Mouse (Mus musculus) limb, embryonic 14.5 days (tissue): Measurements from ENCODE around the gene Tnni1. TPM values are rescaled to one million over a fixed set of nuclear protein-coding genes. Genes with fewer than 3 reads are reported as not detected.

ENCODE experiments used
- ATAC-seq: fragments of 200-750 bp; cut with Nextera tagmentation; 2 replicates; pipeline ENCODE4 v1.8.0; 2017; ENCODE audit warnings: low read depth, moderate number of reproducible peaks, moderate TSS enrichment; ENCODE audit not compliant: low FRiP score
- DNase-seq: peaks from one replicate; pipeline ENCODE4 v3.0.0-alpha.2; 2015; ENCODE audit warnings: low spot score
- H3K27ac ChIP-seq: fragments of 300-500 bp; sonication (generic); replicated peaks from 2 replicates; pipeline ENCODE4 v1.5.1; 2014; ENCODE audit warnings: low read depth, mild to moderate bottlenecking, low read length, moderate library complexity, mixed read lengths
- H3K27me3 ChIP-seq: fragments of 300-500 bp; sonication (generic); 2 replicates; pipeline ENCODE4 v1.6.1; 2014; ENCODE audit warnings: low read length, mixed read lengths; ENCODE audit not compliant: control insufficient read depth, insufficient read depth
- H3K36me3 ChIP-seq: fragments of 300-500 bp; sonication (generic); 2 replicates; pipeline ENCODE4 v1.6.1; 2014; ENCODE audit warnings: mild to moderate bottlenecking, low read length, moderate library complexity, mixed read lengths; ENCODE audit not compliant: control insufficient read depth, insufficient read depth
- H3K4me1 ChIP-seq: fragments of 300-500 bp; sonication (generic); 2 replicates; pipeline ENCODE4 v1.6.1; 2014; ENCODE audit warnings: antibody characterized with exemption, low read length, mixed read lengths; ENCODE audit not compliant: control insufficient read depth, insufficient read depth
- H3K4me2 ChIP-seq: fragments of 300-500 bp; sonication (generic); replicated peaks from 2 replicates; pipeline ENCODE4 v1.6.1; 2014; ENCODE audit warnings: low read depth, mild to moderate bottlenecking, low read length, moderate library complexity; ENCODE audit not compliant: severe bottlenecking
- H3K4me3 ChIP-seq: fragments of 300-500 bp; sonication (generic); replicated peaks from 2 replicates; pipeline ENCODE4 v1.5.1; 2014; ENCODE audit warnings: low read length
- H3K9ac ChIP-seq: fragments of 300-500 bp; sonication (generic); 2 replicates; pipeline ENCODE4 v1.6.1; 2014; ENCODE audit warnings: mild to moderate bottlenecking, low read depth, low read length, moderate library complexity; ENCODE audit not compliant: severe bottlenecking
- H3K9me3 ChIP-seq: fragments of 300-500 bp; sonication (generic); 2 replicates; pipeline ENCODE4 v1.6.1; 2016; ENCODE audit warnings: low read length; ENCODE audit not compliant: control insufficient read depth
- POLR2A ChIP-seq: fragments of 200-500 bp; IDR thresholded peaks from 2 replicates; pipeline ENCODE4 v1.8.0; 2012; ENCODE audit warnings: inconsistent platforms, mild to moderate bottlenecking, moderate library complexity, borderline replicate concordance; ENCODE audit not compliant: insufficient read depth, insufficient read length; ENCODE audit errors: extremely low read depth
- WGBS: fragments of 180-500 bp; shearing (Covaris S2); extraction: QIAGEN DNeasy Blood & Tissue Kit; methylation state at CpG from one replicate; pipeline ENCODE4 v1.1.7; 2014; 5-methylcytosine and 5-hydroxymethylcytosine counted together
- polyA plus RNA-seq, 2 experiments: library from polyadenylated mRNA; depleted of rRNA in 1 of 2; stranded (reverse) in 1 of 2; unstranded in 1 of 2; fragments of >200 nt; fragmentation: Nextera tagmentation in 1 of 2; extraction: Ambion mirVana in 1 of 2; gene quantifications; 2 replicates each; pipeline versions ENCODE4 v1.2.1 to v1.2.3; 2012 to 2014

Gene Tnni1
- polyA plus RNA-seq, 2 experiments, result 357 to 419 TPM

DNA sequence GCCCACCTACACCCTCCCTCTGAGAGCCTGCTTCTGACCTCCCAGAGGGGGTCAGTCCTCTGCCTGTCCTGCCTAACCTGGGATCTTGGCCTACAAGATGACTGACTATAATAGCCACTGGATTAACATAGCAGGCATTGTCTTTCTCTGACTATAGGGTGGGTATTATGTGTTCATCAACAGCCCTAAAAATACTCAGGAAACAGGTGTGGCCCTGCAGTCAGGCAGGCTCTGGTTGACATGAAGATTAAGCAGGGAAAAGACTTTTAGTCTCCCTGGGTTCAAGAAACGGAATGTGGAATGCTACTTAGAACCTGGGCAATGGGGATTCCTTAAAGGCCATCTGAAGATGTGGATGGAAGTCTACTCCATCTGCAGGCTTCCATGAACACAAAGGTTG, 19.3 kb downstream of the Tnni1 start:
- TF ChIP-seq POLR2A, result no peak
- Histone ChIP-seq H3K27ac (no peak overlapping the region), H3K9me3 (no peaks in the 10 kb centered on the region), H3K9ac (no peak overlapping the region), H3K27me3 (no peaks in the 10 kb centered on the region), H3K4me1 (peaks cover 33% of the 10 kb centered on the region), H3K4me2 (no peak overlapping the region), H3K36me3 (no peaks in the 10 kb centered on the region), H3K4me3 (no peak overlapping the region)
- ATAC-seq (no peak), DNase-seq (no peak)
- WGBS, result 88% methylated on average over 1 of the region's 1 CpGs

DNA sequence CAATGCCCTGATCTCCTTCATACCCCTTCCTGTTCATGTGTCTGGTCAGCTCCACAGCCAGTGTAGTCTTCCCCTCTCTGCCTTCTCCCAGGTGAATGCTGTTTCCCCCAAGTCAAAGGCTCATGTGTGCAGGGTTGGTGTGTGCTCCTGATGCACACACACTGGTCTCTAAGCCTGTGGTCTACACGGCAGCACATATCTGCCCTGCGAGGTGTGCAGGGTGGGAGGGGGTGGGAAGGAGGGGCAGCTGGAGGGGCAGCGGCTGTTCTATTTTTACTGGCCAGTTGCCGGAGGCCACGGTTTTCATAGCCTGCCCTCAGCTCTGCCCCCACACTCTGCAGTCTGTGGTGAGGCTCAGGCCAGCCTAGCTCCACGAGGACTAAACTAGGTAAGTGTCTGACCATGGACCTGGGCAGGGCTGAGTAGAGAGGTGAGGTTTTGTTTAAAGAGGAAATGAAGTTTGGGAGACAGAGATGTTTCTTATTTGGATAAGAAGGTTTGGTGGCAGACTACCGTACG, 19.9 kb downstream of the Tnni1 start:
- H3K9me3 ChIP-seq, result no peaks in the 10 kb centered on the region
- no peak overlapping the region for H3K9ac ChIP-seq
- no peak for TF ChIP-seq POLR2A
- H3K27ac ChIP-seq, result no peak overlapping the region
- ATAC-seq, result peak; percentile 17; the same call in 1 of the 2 replicates
- no peaks in the 10 kb centered on the region for H3K36me3 ChIP-seq
- no peak overlapping the region for H3K4me2 ChIP-seq
- H3K4me3 ChIP-seq, result peak overlapping the region; percentile 14; the same call in 1 of the 2 replicates
- peaks cover 28% of the 10 kb centered on the region for H3K4me1 ChIP-seq
- no peaks in the 10 kb centered on the region for H3K27me3 ChIP-seq
- DNase-seq, result no peak
- 32% methylated on average over 8 of the region's 8 CpGs for whole genome bisulfite sequencing

DNA sequence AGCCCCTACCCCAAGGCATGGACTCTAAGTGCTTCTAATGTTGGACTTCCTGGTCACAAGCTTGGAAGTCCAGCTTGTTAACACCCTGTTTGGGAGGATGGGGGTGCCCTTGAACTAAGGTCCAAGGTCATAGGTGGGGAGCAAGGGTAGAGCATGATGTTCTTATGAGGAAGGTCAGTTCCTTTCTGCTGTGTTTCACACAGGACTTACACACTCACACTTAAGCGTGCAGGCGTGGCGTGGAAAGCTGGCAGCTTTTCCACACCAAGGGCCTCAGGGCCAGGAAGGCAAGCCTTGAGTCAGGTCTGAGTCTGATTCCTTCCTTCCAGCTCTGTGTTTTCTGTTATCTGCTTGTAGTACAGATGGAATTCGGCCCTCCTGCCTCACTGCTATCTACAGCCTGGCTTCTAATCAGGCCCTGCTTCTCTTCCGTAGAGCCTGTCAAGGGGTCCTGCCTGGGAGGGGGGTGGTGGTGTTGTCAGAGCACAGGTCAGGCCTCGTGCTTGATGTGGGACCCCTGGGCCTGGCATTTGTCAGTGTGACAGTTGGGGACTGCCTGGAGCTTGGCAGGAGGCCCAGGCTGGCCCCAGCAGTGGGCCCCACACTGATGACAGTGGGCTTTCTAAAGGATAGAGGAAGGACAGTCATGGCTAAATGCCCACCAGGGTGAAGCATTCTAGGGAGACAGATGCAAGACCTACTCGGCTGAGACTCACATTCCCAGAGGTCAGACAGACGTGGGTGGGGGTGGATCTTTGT, 21.1 kb downstream of the Tnni1 start:
- Histone ChIP-seq H3K4me3 (peak overlapping the region; percentile 14; the same call in 1 of the 2 replicates), H3K27me3 (no peaks in the 10 kb centered on the region), H3K9me3 (no peaks in the 10 kb centered on the region), H3K4me2 (no peak overlapping the region), H3K4me1 (peaks cover 22% of the 10 kb centered on the region), H3K36me3 (no peaks in the 10 kb centered on the region), H3K9ac (no peak overlapping the region; the same call in 1 of the 2 replicates), H3K27ac (no peak overlapping the region)
- no peak for TF ChIP-seq POLR2A
- 44% methylated on average over 8 of the region's 8 CpGs for WGBS
- ATAC-seq (peak; percentile 60), DNase-seq (peak; percentile 53)

DNA sequence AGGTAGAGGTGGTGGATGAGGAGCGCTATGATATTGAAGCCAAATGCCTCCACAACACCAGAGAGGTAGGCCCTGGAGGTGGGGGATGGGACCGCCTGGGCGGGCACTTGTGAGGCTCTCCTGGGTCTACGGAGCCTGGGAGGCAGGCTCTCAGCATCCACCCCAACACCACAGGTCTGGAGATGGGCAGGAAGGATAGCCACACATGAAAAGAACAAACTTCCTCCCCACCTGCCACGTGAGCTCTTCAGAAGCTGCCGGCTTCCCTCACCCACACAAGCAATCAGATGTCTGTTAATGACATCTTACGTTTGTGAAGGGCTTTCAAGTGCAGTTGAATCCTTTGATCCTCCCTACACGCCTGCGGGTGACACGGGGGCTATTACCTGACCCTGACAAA, 28.3 kb downstream of the Tnni1 start:
- Histone ChIP-seq H3K9ac (no peak overlapping the region), H3K4me2 (no peak overlapping the region), H3K9me3 (no peaks in the 10 kb centered on the region), H3K36me3 (no peaks in the 10 kb centered on the region), H3K27me3 (no peaks in the 10 kb centered on the region), H3K4me1 (no peaks in the 10 kb centered on the region), H3K27ac (no peak overlapping the region), H3K4me3 (no peak overlapping the region)
- 15% methylated on average over 10 of the region's 10 CpGs for WGBS
- no peak for TF ChIP-seq POLR2A
- DNase-seq (no peak), ATAC-seq (no peak)

DNA sequence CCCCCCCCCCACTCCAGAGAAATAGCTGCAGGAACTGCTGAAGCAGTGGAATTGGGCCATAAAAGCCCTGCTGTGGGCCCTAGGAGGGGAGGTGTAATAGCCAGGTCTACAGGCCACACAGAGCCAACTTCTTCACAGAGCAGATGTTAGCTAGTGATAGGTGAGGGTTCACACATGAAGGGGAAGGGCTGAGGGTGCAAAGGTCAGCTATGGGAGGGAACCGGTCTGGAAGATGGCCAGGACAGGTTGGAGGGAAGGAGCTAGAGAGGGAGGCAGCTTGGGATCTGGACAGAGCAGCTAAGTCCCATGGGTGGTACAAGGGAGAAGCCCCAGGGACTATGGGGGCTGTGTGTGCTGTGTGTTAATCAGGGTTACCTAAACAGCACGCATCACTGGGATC, 30.9 kb downstream of the Tnni1 start:
- no peak for TF ChIP-seq POLR2A
- ATAC-seq (no peak), DNase-seq (no peak)
- WGBS, result 26% methylated on average over 2 of the region's 2 CpGs
- Histone ChIP-seq H3K4me1 (no peaks in the 10 kb centered on the region), H3K27ac (no peak overlapping the region), H3K27me3 (no peaks in the 10 kb centered on the region), H3K9ac (no peak overlapping the region), H3K36me3 (no peaks in the 10 kb centered on the region), H3K4me2 (no peak overlapping the region), H3K9me3 (no peaks in the 10 kb centered on the region), H3K4me3 (no peak overlapping the region)
